Mouse (Mus musculus) ES-Bruce4 (cell line): ENCODE results near the gene Cul4a.

Experiments
- CTCF ChIP-seq: IDR thresholded peaks from one replicate; pipeline ENCODE4 v1.8.1; 2011; ENCODE audit warnings: low read depth, low read length
- EP300 ChIP-seq: IDR thresholded peaks from 2 replicates; pipeline ENCODE4 v1.6.1; 2011; ENCODE audit warnings: low read depth, low read length; ENCODE audit not compliant: insufficient read depth

- no peak for TF ChIP-seq EP300
- TF ChIP-seq CTCF: no peak
These were observed 74.5 kb downstream of the Cul4a start for GRCm38 (mm10) chr8:13179948-13180347.
